Mouse (Mus musculus) forebrain, embryonic 15.5 days (tissue): ENCODE results near the gene Evx2. TPM values are rescaled to one million over a fixed set of nuclear protein-coding genes. Genes with fewer than 3 reads are reported as not detected.

Experiments
- ATAC-seq: fragments of 200-750 bp; cut with Nextera tagmentation; replicated peaks from 2 replicates; pipeline ENCODE4 v1.8.0; 2017; ENCODE audit warnings: mild to moderate bottlenecking, moderate TSS enrichment, moderate library complexity
- H3K27ac ChIP-seq: fragments of 300-500 bp; sonication (generic); replicated peaks from 2 replicates; pipeline ENCODE4 v1.5.1; 2015; ENCODE audit warnings: mild to moderate bottlenecking, inconsistent platforms
- H3K27me3 ChIP-seq: fragments of 300-500 bp; sonication (generic); 2 replicates; pipeline ENCODE4 v1.6.1; 2015; ENCODE audit warnings: inconsistent platforms
- H3K36me3 ChIP-seq: fragments of 300-500 bp; sonication (generic); 2 replicates; pipeline ENCODE4 v1.6.1; 2015; ENCODE audit warnings: mild to moderate bottlenecking, inconsistent platforms
- H3K4me1 ChIP-seq: fragments of 300-500 bp; sonication (generic); 2 replicates; pipeline ENCODE4 v1.6.1; 2015; ENCODE audit warnings: inconsistent platforms
- H3K4me2 ChIP-seq: fragments of 300-500 bp; sonication (generic); replicated peaks from 2 replicates; pipeline ENCODE4 v1.6.1; 2015; ENCODE audit warnings: mild to moderate bottlenecking, inconsistent platforms
- H3K4me3 ChIP-seq: fragments of 300-500 bp; sonication (generic); 2 replicates; pipeline ENCODE4 v1.5.1; 2015; ENCODE audit warnings: mild to moderate bottlenecking, inconsistent platforms
- H3K9ac ChIP-seq: fragments of 300-500 bp; sonication (generic); replicated peaks from 2 replicates; pipeline ENCODE4 v1.6.1; 2015; ENCODE audit warnings: mild to moderate bottlenecking, inconsistent platforms
- H3K9me3 ChIP-seq: fragments of 300-500 bp; sonication (generic); 2 replicates; pipeline ENCODE4 v1.6.1; 2016; ENCODE audit warnings: inconsistent platforms
- WGBS: fragments of 180-500 bp; shearing (Covaris S2); methylation state at CpG from one replicate; pipeline ENCODE4 v1.1.7; 2015; ENCODE audit warnings: mixed read lengths; 5-methylcytosine and 5-hydroxymethylcytosine counted together
- polyA plus RNA-seq: library from polyadenylated mRNA; unstranded; fragments of >200 nt; fragmentation: Nextera tagmentation; extraction: Ambion mirVana; gene quantifications from 2 replicates; pipeline ENCODE4 v1.2.1, GENCODE M21; 2015

Gene Evx2
- polyA plus RNA-seq, 1 experiment from 2014 or later: not detected

GRCm38 (mm10) chr2:74692808-74693431 lies 33.6 kb upstream of the Evx2 start:
- ATAC-seq: no peak

DNA sequence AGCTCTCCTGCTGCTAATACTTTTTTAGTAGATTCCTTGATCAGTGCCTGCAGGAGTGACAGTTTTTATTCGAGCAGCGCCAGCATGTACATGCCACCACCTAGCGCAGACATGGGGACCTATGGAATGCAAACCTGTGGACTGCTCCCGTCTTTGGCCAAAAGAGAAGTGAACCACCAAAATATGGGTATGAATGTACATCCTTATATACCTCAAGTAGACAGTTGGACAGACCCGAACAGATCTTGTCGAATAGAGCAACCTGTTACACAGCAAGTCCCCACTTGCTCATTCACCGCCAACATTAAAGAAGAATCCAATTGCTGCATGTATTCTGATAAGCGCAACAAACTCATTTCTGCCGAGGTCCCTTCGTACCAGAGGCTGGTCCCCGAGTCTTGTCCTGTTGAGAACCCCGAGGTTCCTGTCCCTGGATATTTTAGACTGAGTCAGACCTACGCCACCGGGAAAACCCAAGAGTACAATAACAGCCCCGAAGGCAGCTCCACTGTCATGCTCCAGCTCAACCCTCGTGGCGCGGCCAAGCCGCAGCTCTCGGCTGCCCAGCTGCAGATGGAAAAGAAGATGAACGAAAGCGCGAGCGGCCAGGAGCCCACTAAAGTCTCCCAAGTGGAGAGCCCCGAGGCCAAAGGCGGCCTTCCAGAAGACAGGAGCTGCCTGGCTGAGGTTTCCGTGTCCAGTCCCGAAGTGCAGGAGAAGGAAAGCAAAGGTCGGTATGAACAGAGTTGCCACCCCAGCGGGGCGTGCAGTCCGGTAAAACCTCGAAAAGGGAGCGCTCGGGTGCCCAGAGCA lies 32.8 kb upstream of the Evx2 start:
- WGBS: 4% methylated on average over 35 of the region's 35 CpGs
- Histone ChIP-seq H3K36me3 (no peaks in the 10 kb centered on the region), H3K4me3 (no peak overlapping the region), H3K9me3 (no peaks in the 10 kb centered on the region), H3K4me1 (no peaks in the 10 kb centered on the region), H3K27me3 (peaks cover 98% of the 10 kb centered on the region), H3K27ac (no peak overlapping the region), H3K9ac (no peak overlapping the region), H3K4me2 (no peak overlapping the region)
- no peak for ATAC-seq

More at GRCm38 (mm10) chr2:74692808-74693431, 33.6 kb upstream of the Evx2 start:
- no peaks in the 10 kb centered on the region for H3K9me3 ChIP-seq
- H3K4me1 ChIP-seq: peaks cover 5% of the 10 kb centered on the region
- peaks cover 98% of the 10 kb centered on the region for H3K27me3 ChIP-seq
- WGBS: 1% methylated on average over 20 of the region's 20 CpGs
- no peaks in the 10 kb centered on the region for H3K36me3 ChIP-seq
- H3K4me2 ChIP-seq: no peak overlapping the region
- no peak overlapping the region for H3K9ac ChIP-seq
- no peak overlapping the region for H3K27ac ChIP-seq
- H3K4me3 ChIP-seq: no peak overlapping the region

GRCm38 (mm10) chr2:74691022-74691951 lies 31.9 kb upstream of the Evx2 start, which contains the start of gene Hoxd10:
Gene Hoxd10, plus strand, starts transcription at chr2:74691924.
- WGBS: 1% methylated on average over 56 of the region's 56 CpGs
- Histone ChIP-seq H3K4me2 (no peak within 1 kb of the TSS), H3K9me3 (no peaks in the 10 kb centered on the region), H3K27ac (no peak within 1 kb of the TSS), H3K4me1 (no peaks in the 10 kb centered on the region), H3K27me3 (peaks cover 98% of the 10 kb centered on the region), H3K36me3 (no peaks in the 10 kb centered on the region), H3K4me3 (no peak within 1 kb of the TSS), H3K9ac (no peak within 1 kb of the TSS)
- no peak for ATAC-seq

DNA sequence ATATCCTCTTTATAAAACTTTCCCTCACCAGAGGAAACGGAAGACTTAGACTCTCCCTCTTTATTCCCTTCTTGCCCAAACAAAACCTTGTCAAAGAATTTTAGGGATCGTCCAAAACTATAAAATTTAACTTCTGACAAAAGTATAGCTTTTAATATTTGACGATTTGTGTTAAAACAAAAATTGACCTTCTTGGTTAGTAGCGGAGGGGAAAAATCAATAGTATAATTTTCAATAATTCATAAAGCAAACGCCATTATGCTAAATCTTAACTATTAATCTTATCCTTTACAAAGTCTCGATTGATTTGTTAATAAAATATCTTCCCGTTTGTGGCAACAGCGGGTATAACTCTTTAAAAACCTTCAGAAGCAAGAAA lies 31.0 kb upstream of the Evx2 start:
- ATAC-seq: no peak
- Histone ChIP-seq H3K36me3 (no peaks in the 10 kb centered on the region), H3K27ac (no peak overlapping the region), H3K27me3 (peaks cover 97% of the 10 kb centered on the region), H3K4me3 (no peak overlapping the region), H3K9me3 (no peaks in the 10 kb centered on the region), H3K4me1 (no peaks in the 10 kb centered on the region), H3K9ac (no peak overlapping the region), H3K4me2 (no peak overlapping the region)
- WGBS: 10% methylated on average over 8 of the region's 8 CpGs

- Histone ChIP-seq H3K9ac (no peak overlapping the region), H3K4me1 (no peaks in the 10 kb centered on the region), H3K36me3 (no peaks in the 10 kb centered on the region), H3K9me3 (no peaks in the 10 kb centered on the region), H3K27me3 (peaks cover 97% of the 10 kb centered on the region), H3K4me2 (no peak overlapping the region), H3K27ac (no peak overlapping the region), H3K4me3 (no peak overlapping the region)
- under 1% methylated on average over 24 of the region's 24 CpGs for WGBS
- ATAC-seq: no peak
These were observed 30.4 kb upstream of the Evx2 start for GRCm38 (mm10) chr2:74689574-74690337.

- no peaks in the 10 kb centered on the region for H3K36me3 ChIP-seq
- H3K27me3 ChIP-seq: peaks cover 97% of the 10 kb centered on the region
- 4% methylated on average over 12 of the region's 12 CpGs for WGBS
- no peak overlapping the region for H3K9ac ChIP-seq
- ATAC-seq: no peak
- no peak overlapping the region for H3K4me2 ChIP-seq
- H3K4me1 ChIP-seq: no peaks in the 10 kb centered on the region
- no peak overlapping the region for H3K4me3 ChIP-seq
- H3K9me3 ChIP-seq: no peaks in the 10 kb centered on the region
- no peak overlapping the region for H3K27ac ChIP-seq
These were observed 29.6 kb upstream of the Evx2 start for GRCm38 (mm10) chr2:74688795-74689573.

DNA sequence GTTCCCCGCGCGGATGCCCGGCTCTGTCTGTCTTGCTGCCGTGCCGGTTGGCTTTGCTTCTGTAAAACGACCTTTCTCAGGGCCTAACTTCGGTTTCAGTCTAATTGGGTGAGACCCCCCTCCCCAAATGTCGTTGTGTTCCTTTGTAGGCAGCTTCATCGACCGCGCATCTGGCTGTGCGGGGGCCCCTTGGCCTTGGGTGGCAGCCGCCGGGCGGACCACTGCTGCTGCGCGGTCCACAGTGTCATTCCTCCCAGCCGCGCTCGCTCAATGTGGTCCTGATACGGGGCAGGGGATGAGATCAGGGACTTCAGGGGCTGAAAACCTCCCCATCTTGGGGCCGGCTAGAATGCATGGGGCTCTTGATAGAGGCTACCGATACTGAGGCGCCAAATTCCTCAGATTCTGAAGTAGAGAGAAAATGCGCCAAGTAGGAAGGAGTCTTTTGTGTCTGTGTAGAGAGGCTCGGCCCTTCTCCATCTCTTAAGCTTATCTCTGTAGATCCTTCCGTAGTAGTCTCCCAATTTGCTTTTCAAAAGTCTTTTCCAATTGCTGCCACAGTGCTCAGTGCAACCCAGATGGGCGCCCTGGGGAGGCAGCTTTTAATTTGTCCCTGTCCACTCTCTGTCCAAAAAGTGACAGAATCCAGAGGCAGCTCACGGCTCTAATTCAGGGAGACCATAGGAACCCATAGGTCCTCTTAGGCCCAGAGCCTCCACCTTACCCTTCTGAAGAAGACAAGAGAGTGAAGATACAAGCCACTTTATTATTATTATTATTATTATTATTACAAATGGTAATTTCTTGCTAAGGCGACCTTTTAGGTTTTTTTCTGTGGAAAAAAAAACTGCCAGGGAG lies 28.6 kb upstream of the Evx2 start:
- no peak for ATAC-seq
- no peaks in the 10 kb centered on the region for H3K9me3 ChIP-seq
- under 1% methylated on average over 31 of the region's 31 CpGs for WGBS

GRCm38 (mm10) chr2:74686988-74687697 lies 27.8 kb upstream of the Evx2 start:
- H3K27ac ChIP-seq: no peak overlapping the region
- H3K4me2 ChIP-seq: no peak overlapping the region
- no peaks in the 10 kb centered on the region for H3K36me3 ChIP-seq
- H3K9me3 ChIP-seq: no peaks in the 10 kb centered on the region
- peaks cover 8% of the 10 kb centered on the region for H3K4me1 ChIP-seq
- ATAC-seq: no peak
- H3K9ac ChIP-seq: no peak overlapping the region
- peaks cover 97% of the 10 kb centered on the region for H3K27me3 ChIP-seq
- no peak overlapping the region for H3K4me3 ChIP-seq
- 1% methylated on average over 27 of the region's 27 CpGs for WGBS

More for the DNA sequence above, 28.6 kb upstream of the Evx2 start:
- Histone ChIP-seq H3K4me3 (no peak overlapping the region), H3K4me1 (peaks cover under 1% of the 10 kb centered on the region), H3K36me3 (no peaks in the 10 kb centered on the region), H3K27ac (no peak overlapping the region), H3K4me2 (no peak overlapping the region), H3K27me3 (peaks cover 97% of the 10 kb centered on the region), H3K9ac (no peak overlapping the region)

GRCm38 (mm10) chr2:74686301-74686987 lies 27.1 kb upstream of the Evx2 start:
- Histone ChIP-seq H3K9me3 (no peaks in the 10 kb centered on the region), H3K4me2 (no peak overlapping the region), H3K4me1 (peaks cover 13% of the 10 kb centered on the region), H3K27ac (no peak overlapping the region), H3K9ac (no peak overlapping the region), H3K4me3 (no peak overlapping the region), H3K36me3 (no peaks in the 10 kb centered on the region), H3K27me3 (peaks cover 97% of the 10 kb centered on the region)
- ATAC-seq: no peak
- 4% methylated on average over 17 of the region's 17 CpGs for WGBS
